Mouse (Mus musculus) naive thymus-derived CD4-positive, alpha-beta T cell, adult 2 months (primary cell): ENCODE measurements around the gene Spats1.
"Not testable (repeated sequence)": the region's sequence is repeated elsewhere in the genome, so short reads cannot be mapped to it uniquely, and the experiment has no call there.

Source experiments
- DNase-seq: peaks from one replicate; pipeline ENCODE4 v3.0.0-alpha.2; 2011; ENCODE audit warnings: low read depth

Spats1 gene

DNA sequence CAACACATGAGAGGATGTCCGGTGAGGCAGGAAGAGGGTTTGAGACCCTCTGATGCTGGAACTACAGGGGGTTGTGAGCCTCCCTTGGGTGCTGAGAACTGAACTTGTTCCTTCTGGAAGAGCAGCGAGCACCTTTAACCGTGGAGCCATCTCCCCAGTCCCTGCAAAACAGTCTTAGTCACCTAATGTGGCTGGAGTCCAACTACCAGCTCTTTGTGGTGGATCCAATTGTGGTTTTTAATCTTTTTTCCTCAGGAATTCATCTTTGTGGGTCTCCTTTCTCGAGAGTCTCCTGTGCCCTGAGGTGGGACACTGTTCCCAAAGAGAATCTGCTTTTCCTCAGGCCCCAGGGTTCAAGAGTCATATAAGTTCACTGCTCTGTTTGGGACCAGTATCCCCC is 29.3 kb downstream of the Spats1 start:
- no peak for DNase-seq

GRCm38 (mm10) chr17:45434262-45434590 is 41.0 kb downstream of the Spats1 start:
- DNase-seq = no peak

GRCm38 (mm10) chr17:45433419-45434261 is 41.6 kb downstream of the Spats1 start, which contains the start of gene Cdc5l:
Cdc5l (minus strand) TSS chr17:45433737.
- DNase-seq = peak; percentile 98

GRCm38 (mm10) chr17:45432706-45433398 is 42.4 kb downstream of the Spats1 start:
- DNase-seq = no peak

- DNase-seq = peak; percentile 15
Measured at GRCm38 (mm10) chr17:45432007-45432406, 43.2 kb downstream of the Spats1 start.

DNA sequence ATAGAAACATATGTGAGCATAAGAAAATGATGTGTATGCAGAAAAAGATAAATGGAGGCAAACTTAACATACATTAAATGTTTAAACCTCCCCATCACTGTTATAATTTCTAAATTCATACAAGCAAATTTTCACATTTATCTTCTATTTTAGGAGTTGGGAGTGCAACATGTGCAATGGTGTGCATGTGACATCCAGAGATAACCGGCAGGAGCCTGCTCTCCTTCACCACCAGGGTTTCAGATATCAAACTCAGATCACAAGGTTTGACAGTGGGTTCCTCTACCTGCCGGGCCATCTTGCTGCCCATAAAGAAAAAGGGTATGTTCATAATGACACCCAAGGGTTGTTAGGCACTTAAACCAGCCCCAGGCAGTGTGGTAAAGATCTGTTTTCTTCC is 57.8 kb downstream of the Spats1 start:
- no peak for DNase-seq

DNA sequence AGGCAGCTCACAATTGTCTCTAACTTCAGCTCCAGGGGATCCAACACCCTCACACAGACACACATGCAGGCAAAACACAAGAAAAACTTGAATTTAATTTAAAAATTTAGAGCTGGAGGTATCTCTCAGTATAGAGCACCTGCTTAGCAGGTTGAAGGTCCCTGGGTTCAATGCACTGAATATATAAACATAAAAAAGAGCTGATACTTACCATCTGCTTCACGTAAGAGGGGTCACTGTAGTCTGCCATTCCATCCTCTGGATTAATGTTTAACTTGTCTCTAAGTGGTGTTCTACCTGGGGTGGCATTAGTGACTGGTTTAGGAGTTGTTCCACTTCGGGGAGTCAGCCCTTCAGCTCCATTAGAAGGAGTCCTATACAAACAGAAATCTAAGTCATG is 63.6 kb downstream of the Spats1 start:
- DNase-seq = not testable (repeated sequence)

DNA sequence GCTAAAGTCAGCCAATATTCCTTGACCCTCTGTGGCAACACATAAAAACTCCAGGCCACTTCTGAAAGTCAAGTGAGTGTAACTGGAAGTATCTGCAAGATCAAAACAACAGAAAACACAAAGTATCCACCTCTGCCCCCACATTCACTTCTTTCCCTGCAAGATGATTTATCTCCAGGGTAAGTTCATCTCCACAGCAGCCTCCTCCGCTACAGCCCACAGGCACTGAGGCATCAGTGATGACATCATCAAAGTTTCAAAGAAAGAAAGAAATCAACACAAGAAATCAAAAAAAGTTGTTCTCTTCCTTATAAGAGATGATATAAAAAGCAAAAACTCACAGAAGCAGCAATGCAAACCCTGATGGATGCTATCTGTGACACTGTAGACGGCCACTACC is 66.5 kb downstream of the Spats1 start:
- no peak for DNase-seq

GRCm38 (mm10) chr17:45406281-45406680 is 68.9 kb downstream of the Spats1 start:
- DNase-seq = peak; percentile 22

DNA sequence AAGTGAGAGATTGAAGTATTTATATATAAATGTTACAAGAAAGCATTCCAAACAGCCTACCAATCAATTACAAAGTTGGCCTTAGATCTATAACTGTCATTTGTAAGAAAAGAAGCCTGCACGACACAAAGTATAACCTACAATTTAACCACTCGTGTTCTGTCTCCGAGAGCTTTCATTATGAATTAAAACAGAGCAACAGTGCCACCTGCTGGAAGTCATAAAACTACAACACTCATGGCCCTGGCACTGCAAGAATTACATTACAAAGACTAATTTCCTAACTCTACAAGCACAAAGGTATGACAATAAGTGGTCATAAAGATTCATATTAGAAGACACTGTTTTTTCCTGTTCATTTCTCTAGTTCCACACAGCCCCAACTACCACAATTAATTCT is 72.0 kb downstream of the Spats1 start:
- peak; percentile 77 for DNase-seq

- DNase-seq = no peak
Measured at GRCm38 (mm10) chr17:45402601-45403000, 72.6 kb downstream of the Spats1 start.

DNA sequence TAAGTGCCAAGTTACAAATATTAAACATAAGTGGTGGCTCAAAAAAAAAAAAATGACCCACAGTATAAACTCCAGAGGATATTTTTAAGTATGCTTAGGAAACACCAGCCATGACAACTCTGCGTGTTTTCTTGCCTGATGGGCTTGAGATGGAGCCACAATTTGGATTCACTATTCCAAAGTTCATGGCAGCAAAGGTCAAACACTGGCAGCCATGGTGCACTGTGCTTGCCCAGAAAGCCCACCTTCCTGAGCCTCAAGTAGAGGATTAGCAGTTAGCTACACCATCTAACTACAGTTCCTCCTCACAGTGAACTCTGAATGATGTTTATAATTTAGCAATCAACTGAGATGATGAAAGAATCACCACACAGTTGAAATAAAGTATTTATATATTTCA is 73.1 kb downstream of the Spats1 start:
- DNase-seq = no peak

DNA sequence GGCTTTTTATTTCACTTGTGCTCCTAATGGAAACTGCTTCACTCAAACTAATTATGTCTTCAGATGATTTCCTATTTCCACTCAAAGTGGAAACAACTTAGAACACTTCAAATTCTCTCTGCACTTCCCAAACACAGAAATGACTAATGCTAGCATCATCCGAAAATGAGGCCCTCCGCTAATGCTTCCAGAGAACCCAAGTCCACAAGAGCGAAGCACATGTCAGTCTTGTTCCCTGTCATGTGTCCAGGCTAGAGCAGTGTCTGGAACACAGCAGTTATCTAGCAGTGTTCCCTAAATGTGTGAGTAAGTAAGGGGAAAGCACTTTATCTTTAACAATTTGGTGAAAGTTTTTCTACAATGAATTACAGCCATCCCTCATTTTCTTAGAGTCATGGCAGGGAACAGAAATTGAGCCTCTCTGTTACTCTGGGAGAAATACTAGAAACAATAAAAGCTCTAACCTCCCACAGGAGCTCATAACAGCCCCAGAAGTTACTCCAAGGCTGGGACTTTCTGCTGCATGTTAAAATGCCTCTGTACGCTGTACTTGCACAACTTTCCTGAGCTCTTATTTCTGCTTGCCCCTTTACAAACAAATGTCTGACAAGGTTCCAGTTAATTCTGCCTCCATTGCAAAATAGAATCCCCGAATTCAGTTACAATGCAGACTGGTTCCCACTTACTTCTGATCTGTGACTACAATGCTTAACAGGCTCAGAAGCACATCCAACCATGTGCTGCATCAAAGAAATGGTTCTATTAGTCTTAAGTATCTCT is 73.9 kb downstream of the Spats1 start:
- no peak for DNase-seq

GRCm38 (mm10) chr17:45398021-45398420 is 77.2 kb downstream of the Spats1 start:
- DNase-seq = no peak

- DNase-seq = peak; percentile 37
Measured at GRCm38 (mm10) chr17:45397541-45397940, 77.7 kb downstream of the Spats1 start.

DNA sequence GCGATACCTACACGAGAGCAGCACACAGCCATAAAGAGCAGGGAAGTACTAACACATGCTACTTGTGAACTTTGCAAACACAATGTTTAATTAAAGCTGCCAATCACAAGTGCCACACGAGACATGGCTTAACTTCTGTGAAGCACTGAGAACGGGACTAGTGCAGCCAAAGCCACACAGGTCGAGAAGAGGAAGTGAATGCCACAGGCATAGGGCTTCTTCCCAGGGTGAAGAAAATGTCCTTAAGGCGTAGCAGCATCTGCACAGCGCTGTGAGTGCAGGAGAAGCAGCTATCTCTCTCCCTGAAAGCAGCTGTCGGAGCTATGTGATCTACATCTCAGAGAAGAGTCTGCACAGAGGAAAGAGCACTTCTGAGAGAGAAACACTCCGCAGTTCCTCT is 80.6 kb downstream of the Spats1 start:
- no peak for DNase-seq

- no peak for DNase-seq
Measured at GRCm38 (mm10) chr17:45393765-45394164, 81.5 kb downstream of the Spats1 start.
